Mouse (Mus musculus) intestine, embryonic 14.5 days (tissue): ENCODE measurements around the gene Tenm4. TPM values are rescaled to one million over a fixed set of nuclear protein-coding genes. Genes with fewer than 3 reads are reported as not detected.

Experiments
- ATAC-seq: fragments of 200-750 bp; cut with Nextera tagmentation; replicated peaks from 2 replicates; pipeline ENCODE4 v1.8.0; 2017; ENCODE audit warnings: low read depth, moderate number of reproducible peaks, moderate TSS enrichment, moderate library complexity; ENCODE audit not compliant: low FRiP score, low TSS enrichment
- DNase-seq: peaks from one replicate; pipeline ENCODE4 v3.0.0-alpha.2; 2018; ENCODE audit warnings: low spot score
- H3K27ac ChIP-seq: fragments of 300-500 bp; sonication (generic); 2 replicates; pipeline ENCODE4 v1.5.1; 2014; ENCODE audit warnings: low read depth, mild to moderate bottlenecking, control low read depth
- H3K27me3 ChIP-seq: fragments of 300-500 bp; sonication (generic); replicated peaks from 2 replicates; pipeline ENCODE4 v1.6.1; 2014; ENCODE audit warnings: low read length, control low read depth; ENCODE audit not compliant: control insufficient read depth, insufficient read depth
- H3K36me3 ChIP-seq: fragments of 300-500 bp; sonication (generic); 2 replicates; pipeline ENCODE4 v1.6.1; 2014; ENCODE audit warnings: low read length, control low read depth; ENCODE audit not compliant: control insufficient read depth, insufficient read depth
- H3K4me1 ChIP-seq: fragments of 300-500 bp; sonication (generic); replicated peaks from 2 replicates; pipeline ENCODE4 v1.6.1; 2014; ENCODE audit warnings: low read length, control low read depth, mixed read lengths; ENCODE audit not compliant: control insufficient read depth, insufficient read depth
- H3K4me2 ChIP-seq: fragments of 300-500 bp; sonication (generic); 2 replicates; pipeline ENCODE4 v1.6.1; 2014; ENCODE audit warnings: low read length
- H3K4me3 ChIP-seq: fragments of 300-500 bp; sonication (generic); 2 replicates; pipeline ENCODE4 v1.5.1; 2014; ENCODE audit warnings: low read depth, low read length, control low read depth, mixed read lengths
- H3K9ac ChIP-seq: fragments of 300-500 bp; sonication (generic); 2 replicates; pipeline ENCODE4 v1.6.1; 2014; ENCODE audit warnings: mild to moderate bottlenecking, low read length
- H3K9me3 ChIP-seq: fragments of 300-500 bp; sonication (generic); 2 replicates; pipeline ENCODE4 v1.6.1; 2016; ENCODE audit warnings: low read length, control low read depth; ENCODE audit not compliant: control insufficient read depth
- WGBS: fragments of 180-500 bp; shearing (Covaris S2); extraction: QIAGEN DNeasy Blood & Tissue Kit; methylation state at CpG from one replicate; pipeline ENCODE4 v1.1.7; 2014; 5-methylcytosine and 5-hydroxymethylcytosine counted together
- polyA plus RNA-seq: library from polyadenylated mRNA; unstranded; fragments of >200 nt; fragmentation: Nextera tagmentation; extraction: Ambion mirVana; gene quantifications from 2 replicates; pipeline ENCODE4 v1.2.1, GENCODE M21; 2014

Tenm4 gene
- polyA plus RNA-seq, 1 experiment from 2014 or later, result 36.5 TPM

DNA sequence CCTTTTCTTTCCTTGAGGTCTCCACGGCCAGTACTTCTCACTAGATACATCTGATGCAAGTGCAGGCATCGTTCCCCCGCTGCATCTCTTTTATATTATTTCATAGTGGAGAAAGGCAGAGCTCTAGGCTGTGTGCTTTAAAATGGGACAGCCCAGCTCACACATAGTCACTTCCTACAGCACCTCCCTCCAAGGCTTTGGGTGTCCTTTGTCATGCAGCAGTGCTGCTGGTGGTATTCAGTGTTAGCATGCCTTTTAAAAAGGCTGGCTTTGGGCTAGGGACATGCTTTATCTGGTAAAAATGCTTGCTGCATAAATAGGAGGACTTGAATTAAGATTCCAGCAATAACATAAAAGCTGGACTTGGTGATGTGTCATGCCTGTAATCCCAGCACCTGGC is 499.0 kb downstream of the Tenm4 start:
- Histone ChIP-seq H3K4me2 (no peak overlapping the region), H3K4me1 (peaks cover 9% of the 10 kb centered on the region; the same call in 1 of the 2 replicates), H3K36me3 (no peaks in the 10 kb centered on the region), H3K4me3 (no peak overlapping the region), H3K9ac (no peak overlapping the region), H3K27me3 (no peaks in the 10 kb centered on the region), H3K9me3 (no peaks in the 10 kb centered on the region), H3K27ac (no peak overlapping the region)
- ATAC-seq (no peak), DNase-seq (no peak)
- WGBS, result 83% methylated on average over 3 of the region's 3 CpGs

DNA sequence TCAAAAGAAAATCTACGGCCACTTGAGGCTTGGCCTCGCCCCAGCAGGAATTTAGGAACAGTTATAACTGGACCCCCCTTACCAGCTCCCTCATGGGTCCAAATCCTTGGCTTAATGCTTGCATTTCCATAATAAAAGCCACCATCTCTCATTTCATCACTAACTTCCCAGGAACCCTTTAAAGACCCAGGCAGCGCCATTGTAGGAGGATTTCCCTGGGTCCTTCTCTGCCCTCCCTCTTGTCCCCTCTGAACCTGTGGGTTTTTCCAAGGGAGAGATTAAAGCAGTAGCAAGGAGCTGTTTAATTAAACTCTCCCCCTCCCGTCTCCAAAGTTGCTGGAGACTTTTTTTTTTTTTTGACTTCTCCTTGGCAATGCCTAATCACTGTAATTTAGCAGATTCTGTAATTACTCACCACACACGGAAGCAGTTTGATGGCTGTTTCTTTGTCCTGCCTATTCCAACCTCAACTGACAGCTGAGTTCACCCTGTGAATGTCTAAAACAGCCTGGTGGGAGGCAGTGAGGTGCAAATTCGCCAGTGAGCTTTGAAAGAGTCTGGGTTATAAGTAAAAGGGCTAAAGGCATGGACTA is 501.4 kb downstream of the Tenm4 start:
- DNase-seq (no peak), ATAC-seq (no peak)
- Histone ChIP-seq H3K27ac (no peak overlapping the region), H3K4me3 (no peak overlapping the region), H3K36me3 (no peaks in the 10 kb centered on the region), H3K4me1 (peaks cover 12% of the 10 kb centered on the region; the same call in 1 of the 2 replicates), H3K9ac (no peak overlapping the region), H3K9me3 (no peaks in the 10 kb centered on the region), H3K4me2 (no peak overlapping the region), H3K27me3 (no peaks in the 10 kb centered on the region)
- 45% methylated on average over 6 of the region's 6 CpGs for WGBS

DNA sequence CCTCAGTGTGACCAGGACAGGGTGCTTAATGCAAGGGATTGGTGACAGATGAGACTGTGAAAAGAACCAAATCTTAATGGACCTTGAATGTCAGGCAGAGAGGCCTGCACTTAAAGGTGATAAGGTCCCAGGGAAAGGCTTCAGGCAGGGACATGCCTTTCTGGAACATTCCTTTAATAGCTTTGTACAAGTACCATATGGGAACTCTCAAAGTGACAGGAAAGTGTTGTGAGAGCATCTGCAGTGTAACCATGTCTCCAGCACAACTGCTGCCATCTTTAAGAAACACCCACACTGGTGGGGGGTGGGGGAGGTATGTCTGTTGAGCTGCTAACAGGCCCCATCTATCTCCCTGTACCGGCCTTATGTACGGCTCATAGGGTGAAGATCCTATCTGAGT is 506.0 kb downstream of the Tenm4 start:
- 18% methylated on average over 2 of the region's 2 CpGs for WGBS
- peaks cover 7% of the 10 kb centered on the region; the same call in 1 of the 2 replicates for H3K4me1 ChIP-seq
- 0 out of 2 replicates have a peak overlapping the region, but pooled peaks have one; percentile 27 for H3K27ac ChIP-seq
- H3K4me3 ChIP-seq, result no peak overlapping the region
- no peaks in the 10 kb centered on the region for H3K36me3 ChIP-seq
- H3K9me3 ChIP-seq, result no peaks in the 10 kb centered on the region
- DNase-seq (no peak), ATAC-seq (no peak)
- no peaks in the 10 kb centered on the region for H3K27me3 ChIP-seq
- H3K9ac ChIP-seq, result no peak overlapping the region
- H3K4me2 ChIP-seq, result no peak overlapping the region

DNA sequence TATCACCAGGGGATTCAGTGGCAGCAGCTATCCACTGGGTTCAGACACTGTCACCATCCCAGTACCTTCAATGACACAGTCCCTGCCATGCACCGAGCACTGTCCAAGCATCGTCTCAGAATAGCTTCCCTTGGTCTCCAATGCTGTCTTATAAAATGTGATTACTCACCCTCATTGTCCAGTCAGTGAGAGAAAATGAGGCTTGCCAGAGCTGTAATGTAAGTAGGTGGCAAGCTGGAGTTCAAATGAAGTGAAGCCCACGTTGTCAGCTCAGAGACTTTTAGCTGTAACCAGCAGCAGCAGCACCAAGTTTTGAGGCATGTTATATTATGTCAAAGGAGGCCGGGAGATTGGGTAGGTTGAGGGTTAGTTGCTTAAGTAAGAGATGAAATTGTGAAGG is 507.2 kb downstream of the Tenm4 start:
- DNase-seq (no peak), ATAC-seq (no peak)
- Histone ChIP-seq H3K9ac (no peak overlapping the region), H3K4me3 (no peak overlapping the region), H3K4me2 (no peak overlapping the region), H3K36me3 (no peaks in the 10 kb centered on the region), H3K4me1 (peaks cover 7% of the 10 kb centered on the region; the same call in 1 of the 2 replicates), H3K9me3 (no peaks in the 10 kb centered on the region), H3K27me3 (no peaks in the 10 kb centered on the region), H3K27ac (no peak overlapping the region)
- WGBS, result 86% methylated on average over 4 of the region's 4 CpGs

DNA sequence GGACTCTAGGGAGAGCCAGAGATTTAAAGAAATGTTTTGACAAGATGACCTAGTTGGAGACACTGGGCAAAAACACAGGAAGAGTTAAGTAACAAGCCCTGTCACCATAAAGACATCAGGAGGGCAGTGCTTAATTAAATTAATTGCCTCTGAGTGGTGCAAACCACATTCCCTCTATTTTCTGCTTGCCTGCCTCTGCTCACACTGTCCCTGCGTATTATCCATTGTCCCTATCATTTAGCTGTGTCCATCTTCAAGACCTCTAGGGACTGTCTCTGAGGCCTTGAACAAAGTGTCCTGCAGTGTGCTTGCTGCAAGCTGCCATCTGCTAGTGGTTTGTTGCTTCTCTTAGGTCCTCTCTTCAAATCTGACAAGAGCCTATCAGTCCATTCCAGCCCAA is 508.7 kb downstream of the Tenm4 start:
- Histone ChIP-seq H3K4me3 (no peak overlapping the region), H3K9ac (no peak overlapping the region), H3K36me3 (no peaks in the 10 kb centered on the region), H3K27me3 (no peaks in the 10 kb centered on the region), H3K9me3 (no peaks in the 10 kb centered on the region), H3K27ac (no peak overlapping the region), H3K4me2 (no peak overlapping the region), H3K4me1 (peaks cover 7% of the 10 kb centered on the region; the same call in 1 of the 2 replicates)
- DNase-seq, result no peak
- ATAC-seq, result no peak
- WGBS, result 54% methylated on average over 1 of the region's 1 CpGs

DNA sequence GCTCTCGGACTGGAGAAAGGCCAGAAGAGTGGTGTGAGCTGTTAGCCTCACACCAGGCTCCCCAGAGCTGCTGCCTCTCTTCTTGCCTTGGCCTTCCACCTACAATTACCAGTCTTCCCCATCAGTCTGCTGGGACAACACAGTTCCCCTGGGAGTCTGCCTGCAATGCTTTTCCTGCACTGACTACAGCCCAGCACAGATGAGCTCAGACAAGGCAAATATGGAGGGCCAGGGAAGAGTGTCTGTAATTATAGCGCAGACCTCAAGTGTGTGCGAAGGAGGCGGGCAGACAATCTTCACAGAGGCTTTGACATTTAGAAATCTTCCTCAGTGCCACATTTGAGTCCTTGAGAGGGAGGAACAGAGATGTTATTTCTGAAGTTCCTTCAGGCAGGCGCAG is 509.4 kb downstream of the Tenm4 start:
- no peak for DNase-seq
- Histone ChIP-seq H3K27me3 (no peaks in the 10 kb centered on the region), H3K9ac (no peak overlapping the region), H3K4me3 (no peak overlapping the region), H3K36me3 (no peaks in the 10 kb centered on the region), H3K4me2 (no peak overlapping the region), H3K27ac (no peak overlapping the region), H3K9me3 (no peaks in the 10 kb centered on the region), H3K4me1 (peaks cover 7% of the 10 kb centered on the region; the same call in 1 of the 2 replicates)
- ATAC-seq, result no peak
- 90% methylated on average over 5 of the region's 5 CpGs for WGBS

DNA sequence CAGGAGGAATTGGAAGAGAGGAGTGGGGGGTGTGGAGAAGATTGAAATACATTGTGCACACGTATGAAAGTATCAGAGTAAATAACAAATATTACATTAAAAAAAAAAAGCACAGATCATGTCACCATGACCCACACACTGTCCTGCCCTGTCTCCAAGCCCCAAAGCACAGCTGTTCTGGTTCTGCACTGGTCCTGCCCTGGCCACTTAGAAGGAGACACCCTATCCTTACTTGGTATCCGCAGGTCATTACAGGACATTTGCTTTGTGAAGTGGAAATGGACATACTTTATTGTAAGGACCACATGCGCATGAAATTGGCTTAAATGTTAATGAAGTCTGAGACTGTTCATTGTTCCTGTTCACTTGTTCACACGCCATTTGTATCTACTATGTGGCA is 510.8 kb downstream of the Tenm4 start:
- H3K27ac ChIP-seq, result no peak overlapping the region
- H3K4me3 ChIP-seq, result no peak overlapping the region
- no peak for ATAC-seq
- H3K4me1 ChIP-seq, result peaks cover 5% of the 10 kb centered on the region; the same call in 1 of the 2 replicates
- 93% methylated on average over 4 of the region's 4 CpGs for WGBS
- H3K9me3 ChIP-seq, result no peaks in the 10 kb centered on the region
- no peak overlapping the region for H3K4me2 ChIP-seq
- no peak overlapping the region for H3K9ac ChIP-seq
- no peak for DNase-seq
- H3K36me3 ChIP-seq, result no peaks in the 10 kb centered on the region
- H3K27me3 ChIP-seq, result no peaks in the 10 kb centered on the region

DNA sequence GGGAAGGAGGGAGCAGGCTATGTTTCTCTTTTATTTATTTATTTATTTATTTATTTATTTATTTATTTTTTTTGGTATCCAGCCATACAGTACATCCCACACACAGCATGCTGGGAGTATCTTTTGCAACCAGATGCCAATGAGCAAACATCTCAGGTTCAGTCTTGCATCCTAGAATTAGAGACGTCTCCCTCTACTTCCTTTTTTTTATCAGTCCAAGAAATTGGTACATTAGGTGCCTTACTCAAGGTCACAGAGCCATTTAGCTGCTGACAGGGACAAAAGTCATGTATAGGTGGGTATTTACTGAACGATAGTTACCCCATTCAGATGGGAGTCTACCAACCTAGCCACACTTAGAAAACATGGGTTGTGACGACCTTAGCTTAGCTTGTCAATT is 517.1 kb downstream of the Tenm4 start:
- H3K4me1 ChIP-seq, result no peaks in the 10 kb centered on the region
- 89% methylated on average over 3 of the region's 3 CpGs for WGBS
- no peak for DNase-seq
- H3K27me3 ChIP-seq, result no peaks in the 10 kb centered on the region
- no peaks in the 10 kb centered on the region for H3K9me3 ChIP-seq
- no peak for ATAC-seq
- no peak overlapping the region for H3K9ac ChIP-seq
- no peak overlapping the region for H3K27ac ChIP-seq
- no peak overlapping the region for H3K4me2 ChIP-seq
- H3K4me3 ChIP-seq, result no peak overlapping the region
- no peaks in the 10 kb centered on the region for H3K36me3 ChIP-seq

DNA sequence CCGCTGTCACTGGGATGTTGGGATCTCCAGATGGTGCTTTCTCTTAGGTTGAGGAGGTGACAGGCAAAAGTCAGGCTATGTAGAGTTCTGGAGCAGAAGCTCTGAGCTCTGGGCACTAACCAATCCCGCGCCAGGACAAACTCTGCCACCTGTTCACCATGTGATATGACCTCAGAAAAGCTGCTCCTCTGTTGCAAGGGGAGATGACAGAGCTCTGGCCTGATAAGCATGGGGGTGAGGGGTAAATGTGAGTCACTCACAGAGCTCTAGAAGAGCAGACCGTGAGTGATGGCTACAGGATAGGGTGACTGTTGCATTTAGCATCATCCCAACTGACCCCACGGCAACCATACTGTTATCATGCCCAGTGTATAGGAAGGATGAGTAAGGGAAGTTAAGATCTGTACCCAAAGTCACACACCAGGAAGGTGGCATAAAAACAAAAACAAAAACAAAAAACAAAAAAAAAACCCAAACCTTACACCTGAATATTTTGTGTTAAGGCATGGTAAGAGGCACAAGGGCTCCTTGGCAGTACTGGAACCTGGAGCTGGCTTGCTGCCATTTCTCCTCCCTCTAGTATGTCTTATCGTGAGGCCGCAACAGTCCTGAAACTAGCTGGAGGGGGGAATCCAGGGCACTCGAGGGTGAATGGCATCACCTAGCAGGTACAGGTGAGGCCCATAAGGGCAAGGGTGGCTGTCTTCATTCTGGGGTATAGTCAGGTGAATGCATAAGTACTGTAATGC is 530.2 kb downstream of the Tenm4 start:
- Histone ChIP-seq H3K4me3 (no peak overlapping the region), H3K4me1 (no peaks in the 10 kb centered on the region), H3K4me2 (no peak overlapping the region), H3K9ac (no peak overlapping the region), H3K27ac (no peak overlapping the region), H3K36me3 (no peaks in the 10 kb centered on the region), H3K27me3 (no peaks in the 10 kb centered on the region), H3K9me3 (no peaks in the 10 kb centered on the region)
- DNase-seq (no peak), ATAC-seq (no peak)
- WGBS, result 88% methylated on average over 8 of the region's 8 CpGs
